8 mouse cellular contexts compared by ENCODE assay signal in genomic region chr13:48871887-48872606, GRCm38 (mm10). TPM values are rescaled to one million over a fixed set of nuclear protein-coding genes. Genes with fewer than 3 reads are reported as not detected.
DNase-seq lines count a peak whose midpoint lies in the region; ATAC-seq and TF ChIP-seq lines count a peak whose summit lies in the region.

No protein-coding gene starts in this region.

- peaks cover 16% of the 10 kb centered on the region for H3K4me1 ChIP-seq in embryonic facial prominence, embryonic 11.5 days (ENCODE audit: control insufficient read depth, insufficient read depth, low read length)
- peaks cover 21% of the 10 kb centered on the region for H3K4me1 ChIP-seq in hindbrain, embryonic 14.5 days (replicated peaks; ENCODE audit: control insufficient read depth, insufficient read depth, low read length)
- H3K4me1 ChIP-seq in liver, embryonic 16.5 days (ENCODE audit: control insufficient read depth, low read depth, low read length), result peaks cover 25% of the 10 kb centered on the region
- H3K4me1 ChIP-seq in stomach, embryonic 16.5 days (ENCODE audit: control insufficient read depth, insufficient read depth, low read length), result peaks cover 34% of the 10 kb centered on the region

- intact Hi-C loops in gastrocnemius, adult 2 months (cut with DNase I), result loop anchor here (5.0 to 10.0 kb wide), 2 partner anchors 95 to 303 kb away; partner anchors contain the start of gene Fam120a

- H3K9ac ChIP-seq in embryonic facial prominence, embryonic 11.5 days (replicated peaks; ENCODE audit: low read length), result peak overlapping the region; percentile 99
- H3K9ac ChIP-seq in hindbrain, embryonic 14.5 days, result peak overlapping the region; percentile 95
- H3K9ac ChIP-seq in liver, embryonic 16.5 days (ENCODE audit: low read depth, low read length), result peak overlapping the region; percentile 93
- H3K9ac ChIP-seq in stomach, embryonic 16.5 days (ENCODE audit: low read length), result peak overlapping the region; percentile 99

- no peaks in the 10 kb centered on the region for H3K9me3 ChIP-seq in embryonic facial prominence, embryonic 11.5 days (replicated peaks; ENCODE audit: control insufficient read depth, low read length)
- H3K9me3 ChIP-seq in hindbrain, embryonic 14.5 days (ENCODE audit: control insufficient read depth, low read length), result no peaks in the 10 kb centered on the region
- no peaks in the 10 kb centered on the region for H3K9me3 ChIP-seq in liver, embryonic 16.5 days (replicated peaks; ENCODE audit: control insufficient read depth, low read length)
- no peaks in the 10 kb centered on the region for H3K9me3 ChIP-seq in stomach, embryonic 16.5 days (replicated peaks; ENCODE audit: control insufficient read depth, low read length)

- H3K27me3 ChIP-seq in embryonic facial prominence, embryonic 11.5 days (ENCODE audit: control insufficient read depth, insufficient read depth, low read length), result no peaks in the 10 kb centered on the region
- no peaks in the 10 kb centered on the region for H3K27me3 ChIP-seq in hindbrain, embryonic 14.5 days (ENCODE audit: control insufficient read depth, insufficient read depth, low read length)
- H3K27me3 ChIP-seq in liver, embryonic 16.5 days (ENCODE audit: control insufficient read depth, insufficient read depth, low read depth, low read length), result no peaks in the 10 kb centered on the region
- no peaks in the 10 kb centered on the region for H3K27me3 ChIP-seq in stomach, embryonic 16.5 days (ENCODE audit: control insufficient read depth, insufficient read depth, low read length)

- DNase-seq in gastrocnemius, adult 2 months, result peak; percentile 57
- no peak for DNase-seq in gastrocnemius, adult 8-10 months (ENCODE audit: low spot score in 2 of 2)
- DNase-seq in embryonic facial prominence, embryonic 11.5 days (ENCODE audit: low spot score), result no peak
- DNase-seq in hindbrain, embryonic 14.5 days (ENCODE audit: low spot score), result no peak
- no peak for DNase-seq in urinary bladder, postnatal 25 days (ENCODE audit: low spot score)
- no peak for DNase-seq in frontal cortex, adult 2 months (ENCODE audit: extremely low spot score in 1 of 2, low spot score in 1 of 2)

- no peak for TF ChIP-seq CTCF in gastrocnemius, adult 2 months (IDR thresholded peaks at IDR 0.05)

- ATAC-seq in embryonic facial prominence, embryonic 11.5 days (replicated peaks; ENCODE audit: insufficient number of reproducible peaks, low FRiP score, low TSS enrichment, low read depth), result no peak
- no peak for ATAC-seq in hindbrain, embryonic 14.5 days (ENCODE audit: low FRiP score)
- no peak for ATAC-seq in liver, embryonic 16.5 days (ENCODE audit: low read depth)
- no peak for ATAC-seq in stomach, embryonic 16.5 days (ENCODE audit: insufficient read depth, low FRiP score)

- peak overlapping the region; percentile 96 for H3K4me3 ChIP-seq in gastrocnemius, adult 2 months
- H3K4me3 ChIP-seq in embryonic facial prominence, embryonic 11.5 days (ENCODE audit: low read depth, low read length), result peak overlapping the region; percentile 96
- peak overlapping the region; percentile 96 for H3K4me3 ChIP-seq in hindbrain, embryonic 14.5 days (replicated peaks; ENCODE audit: low read length)
- peak overlapping the region; percentile 81 for H3K4me3 ChIP-seq in liver, embryonic 16.5 days (ENCODE audit: low read depth, low read length)
- peak overlapping the region; percentile 80 for H3K4me3 ChIP-seq in stomach, embryonic 16.5 days (replicated peaks; ENCODE audit: low read length)

- no peaks in the 10 kb centered on the region; the same call in 1 of the 2 replicates for H3K36me3 ChIP-seq in embryonic facial prominence, embryonic 11.5 days (replicated peaks; ENCODE audit: control insufficient read depth, insufficient read depth, low read depth, low read length)
- H3K36me3 ChIP-seq in hindbrain, embryonic 14.5 days (replicated peaks; ENCODE audit: control insufficient read depth, insufficient read depth), result 0 out of 2 replicates have a peak, but pooled peaks cover 7% of the 10 kb centered on the region
- H3K36me3 ChIP-seq in liver, embryonic 16.5 days (ENCODE audit: control insufficient read depth, insufficient read depth), result no peaks in the 10 kb centered on the region; the same call in none of the 2 replicates
- H3K36me3 ChIP-seq in stomach, embryonic 16.5 days (ENCODE audit: control insufficient read depth, insufficient read depth, low read length), result no peaks in the 10 kb centered on the region

- peak overlapping the region; percentile 81 for H3K4me2 ChIP-seq in embryonic facial prominence, embryonic 11.5 days (ENCODE audit: low read depth, low read length)
- peak overlapping the region; percentile 93 for H3K4me2 ChIP-seq in hindbrain, embryonic 14.5 days (replicated peaks)
- H3K4me2 ChIP-seq in liver, embryonic 16.5 days (ENCODE audit: low read depth, low read length), result peak overlapping the region; percentile 86
- peak overlapping the region; percentile 87 for H3K4me2 ChIP-seq in stomach, embryonic 16.5 days (ENCODE audit: low read depth, low read length)

- peak overlapping the region; percentile 96 for H3K27ac ChIP-seq in gastrocnemius, adult 2 months
- peak overlapping the region; percentile 72; the same call in 1 of the 2 replicates for H3K27ac ChIP-seq in embryonic facial prominence, embryonic 11.5 days (replicated peaks; ENCODE audit: low read depth, low read length)
- no peak overlapping the region for H3K27ac ChIP-seq in hindbrain, embryonic 14.5 days
- H3K27ac ChIP-seq in liver, embryonic 16.5 days (ENCODE audit: low read length), result no peak overlapping the region
- H3K27ac ChIP-seq in stomach, embryonic 16.5 days (ENCODE audit: low read length), result no peak overlapping the region; the same call in 1 of the 2 replicates

- 57% methylated on average over 7 of the region's 7 CpGs for WGBS in embryonic facial prominence, embryonic 11.5 days
- WGBS in hindbrain, embryonic 14.5 days, result 69% methylated on average over 7 of the region's 7 CpGs
- WGBS in liver, embryonic 16.5 days (ENCODE audit: insufficient replicate concordance), result 50% methylated on average over 7 of the region's 7 CpGs
- WGBS in stomach, embryonic 16.5 days, result 63% methylated on average over 7 of the region's 7 CpGs

RNA-seq across cellular contexts. Expression of gene Phf2, which starts 1.1 kb away (rescaled TPM):
- 10 to 100 TPM; 33.8 to 34.7 TPM for total RNA-seq in gastrocnemius, adult 2 months (2021)
- total RNA-seq in gastrocnemius, adult 8-10 months (2022), result 10 to 100 TPM; 32.5 to 39.7 (median 36.2) TPM
- 10.1 and 11.0 TPM in 2 replicates for polyA plus RNA-seq in embryonic facial prominence, embryonic 11.5 days (2014; fragmentation: Nextera tagmentation; extraction: Ambion mirVana)
- polyA plus RNA-seq in hindbrain, embryonic 14.5 days (2014; fragmentation: Nextera tagmentation; extraction: Ambion mirVana), result 10.8 and 11.2 TPM in 2 replicates
- polyA plus RNA-seq in liver, embryonic 16.5 days (2015; fragmentation: Nextera tagmentation; extraction: Ambion mirVana), result 1.7 TPM in 2 replicates
- 6.1 and 6.3 TPM in 2 replicates for polyA plus RNA-seq in stomach, embryonic 16.5 days (2015; fragmentation: Nextera tagmentation; extraction: Ambion mirVana)
- 23.2 and 25.1 TPM in 2 replicates for polyA plus RNA-seq in frontal cortex, adult 2 months (2012; rRNA removed)

Comparison
In these comparisons a context has a peak if more than half of its experiments do, and no peak if none do; other contexts are left out.
1. H3K27ac ChIP-seq: peak in gastrocnemius, adult 2 months (single experiment) and embryonic facial prominence, embryonic 11.5 days (single experiment); none in hindbrain, embryonic 14.5 days (single experiment), liver, embryonic 16.5 days (single experiment) and stomach, embryonic 16.5 days (single experiment).
2. Peak in every context shown above with its lines, with median percentiles within 50 percentile points of each other: H3K4me3 ChIP-seq, H3K4me2 ChIP-seq and H3K9ac ChIP-seq.